Mouse (Mus musculus): ENCODE data around the gene Tesk1.

DNA sequence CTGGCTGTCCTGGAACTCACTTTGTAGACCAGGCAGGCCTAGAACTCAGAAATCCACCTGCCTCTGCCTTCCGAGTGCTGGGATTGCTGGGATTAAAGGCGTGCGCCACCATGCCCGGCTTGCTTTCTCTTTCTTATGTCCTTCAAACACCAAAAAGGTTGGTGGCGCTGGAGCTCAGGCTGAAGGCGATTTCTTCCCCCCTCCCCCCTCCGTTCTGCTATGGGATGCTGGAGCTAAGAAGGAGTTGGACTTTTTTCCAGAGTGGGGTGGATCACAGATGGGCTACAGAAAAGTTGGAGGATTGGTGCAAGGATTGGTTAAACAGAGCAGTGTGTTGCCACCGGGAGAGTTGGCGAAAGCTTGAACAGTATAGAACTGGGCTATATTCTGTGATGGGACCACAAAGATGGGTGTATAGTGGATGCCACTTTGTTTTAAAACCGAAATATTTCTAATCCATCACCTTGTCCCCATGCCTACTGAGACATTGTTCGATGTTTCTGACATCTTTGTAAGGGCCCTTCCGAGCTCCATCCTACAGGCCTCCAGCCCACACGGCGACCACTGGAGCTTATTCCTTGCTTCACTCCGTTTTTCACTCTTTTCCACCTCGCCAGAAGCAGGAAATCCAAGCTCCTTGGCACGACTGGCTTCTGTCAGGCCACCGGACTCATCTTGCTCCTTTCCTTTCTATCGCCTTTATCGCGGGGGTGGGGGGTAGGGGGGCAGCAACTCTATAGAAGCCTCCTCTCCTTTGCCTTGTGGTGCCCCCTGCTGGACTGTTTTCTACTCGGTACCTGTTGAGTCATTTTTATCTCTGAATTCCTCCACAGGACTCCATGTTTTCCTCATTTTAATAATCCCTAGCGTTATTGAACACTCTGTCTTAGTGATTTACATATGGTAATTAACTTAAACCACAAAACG, 37.4 kb downstream of the Tesk1 start:
- TF ChIP-seq ZNF384 (IDR thresholded peaks at IDR 0.05; ENCODE audit: low read depth, low read length) (no peak), CHD2 (IDR thresholded peaks at IDR 0.05; ENCODE audit: low read depth, low read length) (no peak), MAFK (IDR thresholded peaks at IDR 0.05; ENCODE audit: insufficient read depth, low read depth, low read length) (no peak)

Measured in ES-E14 (cell line).